Comparison of ENCODE assay signal across 25 mouse cellular contexts in the genomic region with DNA sequence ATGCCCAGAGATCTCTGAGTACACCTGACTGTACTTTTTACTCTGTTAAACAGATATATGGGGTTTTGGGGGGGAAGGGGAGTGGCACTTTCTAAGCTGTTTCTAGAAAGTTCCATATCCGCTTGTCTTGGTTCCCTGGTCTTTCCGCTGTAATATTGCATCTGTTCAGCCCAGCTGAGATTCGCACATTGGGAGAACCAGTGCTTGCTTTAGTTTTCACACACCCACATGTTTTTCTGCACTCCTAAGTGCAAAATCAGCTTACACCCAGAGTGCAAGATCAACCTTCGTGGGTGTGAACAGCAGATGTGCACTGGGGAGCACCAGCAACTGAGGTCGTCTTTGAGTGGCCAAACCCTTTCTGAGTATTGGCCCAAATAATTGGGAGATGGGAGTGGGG.
A peak's percentile ranks its signal among the peaks of the same experiment; 100 is the strongest.
DNase-seq lines count a peak whose midpoint lies in the region; ATAC-seq lines count a peak whose summit lies in the region.
"Had no signal": no experiment of that assay in that cellular context is flagged by ENCODE, and none has a peak within 500 bp of the region (broad histone marks: within the 10 kb centered on the region; RNA-seq: fewer than 3 reads in every experiment).

No protein-coding gene starts in this region.

- no peaks in the 10 kb centered on the region for H3K27me3 ChIP-seq in lung, embryonic 15.5 days
- H3K27me3 ChIP-seq: forebrain, embryonic 13.5 days; heart, embryonic 13.5 days; liver, embryonic 15.5 days; midbrain, embryonic 13.5 days; neural tube, embryonic 15.5 days; stomach, embryonic 15.5 days had no signal

- H3K9ac ChIP-seq in lung, embryonic 15.5 days = no peak overlapping the region
- H3K9ac ChIP-seq: forebrain, embryonic 13.5 days; heart, embryonic 13.5 days; hindbrain, embryonic 14.5 days; liver, embryonic 15.5 days; midbrain, embryonic 13.5 days; neural tube, embryonic 15.5 days; stomach, embryonic 15.5 days had no signal

- no peaks in the 10 kb centered on the region for H3K36me3 ChIP-seq in lung, embryonic 15.5 days
- H3K36me3 ChIP-seq: G1E; heart, embryonic 13.5 days; liver, embryonic 15.5 days; midbrain, embryonic 13.5 days; neural tube, embryonic 15.5 days; stomach, embryonic 15.5 days had no signal

- no peak for ATAC-seq in lung, embryonic 15.5 days (ENCODE audit: borderline replicate concordance, extremely low read depth, low FRiP score, low TSS enrichment)
- ATAC-seq: forebrain, embryonic 13.5 days; intestine, postnatal 0 days; midbrain, embryonic 13.5 days had no signal

- peak; percentile 28 to 59 for DNase-seq in frontal cortex, adult 2 months (ENCODE audit: extremely low spot score in 1 of 2, low spot score in 1 of 2)
- DNase-seq in frontal cortex, postnatal 10 days (ENCODE audit: low spot score in 2 of 2) = no peak
- no peak for DNase-seq in lung, adult 18-20 months
- peak; percentile 76 for DNase-seq in brain, adult 2 months (ENCODE audit: low read depth, low spot score)
- peak; percentile 27 for DNase-seq in right cerebral cortex, postnatal 25 days
- DNase-seq in layer of hippocampus, adult 9-11 months = no peak
- DNase-seq: adrenal gland, adult 8-10 months; cerebellum, adult 9-10 months; cerebellum, postnatal 36 days; heart, adult 2 months; heart, postnatal 10 days; kidney, postnatal 25 days; retina, postnatal 1 day; thymus, postnatal 14 days had no signal

- H3K4me3 ChIP-seq in lung, embryonic 15.5 days = no peak overlapping the region
- H3K4me3 ChIP-seq: forebrain, embryonic 13.5 days; heart, adult 2 months; heart, embryonic 13.5 days; liver, embryonic 15.5 days; midbrain, embryonic 13.5 days; neural tube, embryonic 15.5 days; stomach, embryonic 15.5 days had no signal

- peak overlapping the region; percentile 24; the same call in 1 of the 2 replicates for H3K27ac ChIP-seq in lung, embryonic 15.5 days
- H3K27ac ChIP-seq: forebrain, embryonic 13.5 days; heart, adult 2 months; heart, embryonic 13.5 days; hindbrain, embryonic 14.5 days; liver, embryonic 15.5 days; macrophage; midbrain, embryonic 13.5 days; neural tube, embryonic 15.5 days; stomach, embryonic 15.5 days had no signal

- WGBS in lung, embryonic 15.5 days = 67% methylated on average over 5 of the region's 5 CpGs

- H3K9me3 ChIP-seq in lung, embryonic 15.5 days = no peaks in the 10 kb centered on the region
- H3K9me3 ChIP-seq: heart, embryonic 13.5 days; liver, embryonic 15.5 days; neural tube, embryonic 15.5 days; stomach, embryonic 15.5 days had no signal

- peaks cover 12% of the 10 kb centered on the region for H3K4me1 ChIP-seq in lung, embryonic 15.5 days
- H3K4me1 ChIP-seq: liver, embryonic 15.5 days; midbrain, embryonic 13.5 days had no signal

- no peak overlapping the region for H3K4me2 ChIP-seq in lung, embryonic 15.5 days
- H3K4me2 ChIP-seq: forebrain, embryonic 13.5 days; heart, embryonic 13.5 days; hindbrain, embryonic 14.5 days; liver, embryonic 15.5 days; midbrain, embryonic 13.5 days; neural tube, embryonic 15.5 days; stomach, embryonic 15.5 days had no signal

Comparison
In these comparisons a context has a peak if more than half of its experiments do, and no peak if none do; other contexts are left out.
1. DNase-seq: peak in frontal cortex, adult 2 months (2 of 2), brain, adult 2 months (single experiment) and right cerebral cortex, postnatal 25 days (single experiment); none in frontal cortex, postnatal 10 days (0 of 2), lung, adult 18-20 months (0 of 2) and layer of hippocampus, adult 9-11 months (single experiment).